Mouse (Mus musculus) CH12F3 (cell line): Measurements from ENCODE around the gene Mterf2.

Experiments used
- in situ Hi-C: fragments of 300-500 bp; cut with MboI; formaldehyde crosslinking; loops from 2 replicates; pipeline ENCODE4 v1.14.3; 2020; ENCODE audit warnings: low sequenced_read_pairs

Gene Mterf2

DNA sequence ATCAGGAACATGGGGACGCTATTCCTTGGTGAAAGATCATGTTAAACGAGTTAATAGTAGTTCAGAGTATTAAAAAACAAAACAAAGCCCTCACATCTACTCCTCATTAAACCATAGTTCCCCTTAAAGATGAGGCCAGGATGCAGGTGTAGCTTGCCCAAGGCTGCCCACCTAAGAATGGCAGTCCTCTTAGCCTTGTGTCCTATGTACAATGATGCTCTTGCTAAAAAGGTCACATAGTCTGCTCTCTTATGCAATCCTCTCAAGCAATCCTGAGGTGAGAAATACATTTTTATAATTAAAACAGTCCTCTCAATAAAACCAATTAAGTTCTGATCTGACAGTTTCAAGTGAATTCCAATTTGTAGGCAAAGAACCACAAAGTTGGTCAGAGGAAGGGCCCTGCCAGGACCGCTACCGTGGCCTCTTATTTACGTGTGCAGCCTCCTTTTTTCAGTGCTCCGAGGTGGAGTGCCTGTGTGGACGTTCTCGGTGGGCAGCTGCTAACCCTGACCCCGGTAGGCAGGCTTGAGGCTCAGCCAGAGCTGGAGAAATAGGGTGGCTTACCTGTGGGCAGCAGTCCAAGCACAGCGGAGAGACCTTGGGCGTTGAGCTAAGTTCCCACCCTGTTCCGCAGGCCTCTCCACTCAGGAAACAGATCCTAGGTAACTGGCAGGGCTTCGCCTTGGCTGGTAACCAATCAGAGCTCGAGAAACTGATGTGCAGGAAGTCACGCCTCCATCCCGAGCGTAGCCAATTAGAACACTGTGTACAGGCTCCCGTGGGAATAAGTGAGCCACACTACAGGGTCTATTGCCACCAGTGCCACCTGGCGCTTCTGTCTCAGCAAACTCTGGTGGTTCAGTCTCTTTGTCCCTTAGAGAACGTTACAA is at the start of gene Mterf2:
Gene Mterf2 (minus strand): TSS at position 633 of the 893 bp plus-strand sequence.
- in situ Hi-C loops, result no loop called here

DNA sequence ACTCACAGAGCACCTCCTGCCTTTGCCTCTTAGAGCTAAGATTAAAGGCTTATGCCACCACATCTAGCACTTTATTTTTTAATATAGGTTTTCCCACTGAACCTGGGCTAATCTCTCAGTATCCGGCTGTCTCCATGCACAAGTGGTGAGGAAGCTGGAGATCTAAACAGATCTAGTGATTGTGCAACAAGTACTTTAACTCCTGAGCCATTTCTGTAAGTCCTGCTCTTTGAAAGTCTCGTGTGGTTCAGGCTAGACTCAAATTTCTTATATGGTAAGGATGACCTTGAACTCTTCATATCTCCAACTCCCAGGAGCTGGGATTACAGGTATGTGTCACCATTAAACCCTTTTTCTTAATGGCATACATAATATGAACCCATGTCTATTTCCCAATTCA is 48.8 kb upstream of the Mterf2 start:
- in situ Hi-C loops, result no loop called here

DNA sequence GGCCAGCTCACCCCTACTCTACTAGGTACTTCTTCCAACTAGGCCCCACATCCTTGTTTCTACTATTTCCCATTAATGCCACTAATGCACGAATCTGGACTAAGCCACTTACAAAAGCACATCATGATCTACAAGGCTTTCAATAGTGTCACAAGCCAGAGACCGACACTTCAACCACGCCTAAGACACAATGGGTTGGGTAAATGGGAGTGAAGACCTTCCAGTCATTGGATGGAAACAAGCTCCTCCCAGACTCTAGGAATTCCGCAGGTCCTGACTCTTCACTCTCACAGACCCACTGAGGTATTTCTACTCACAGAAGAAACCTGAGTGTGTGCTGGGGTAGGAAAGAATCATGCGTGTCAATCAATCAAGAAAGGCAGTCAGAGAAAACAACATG is 37.5 kb upstream of the Mterf2 start:
- in situ Hi-C loops, result no loop called here

DNA sequence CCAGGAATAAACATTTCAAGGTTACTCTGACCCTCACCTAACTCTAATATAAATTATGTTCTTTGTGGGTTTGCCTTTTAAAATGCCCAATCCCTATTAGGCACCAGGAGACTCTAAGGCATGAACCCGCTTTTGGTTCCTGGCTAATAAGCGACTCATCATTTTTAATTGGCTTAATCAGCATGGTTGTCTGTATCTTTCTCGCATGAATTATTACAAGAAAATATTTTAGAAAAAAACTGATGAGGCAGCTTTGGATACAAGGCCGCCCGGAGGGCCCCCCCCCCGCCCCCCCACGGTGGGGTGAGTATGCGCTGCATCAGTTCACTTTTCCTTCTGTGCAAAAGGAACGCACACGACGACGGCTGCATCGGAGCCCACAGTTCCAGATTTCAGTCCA is 37.0 kb upstream of the Mterf2 start:
- in situ Hi-C loops, result no loop called here

DNA sequence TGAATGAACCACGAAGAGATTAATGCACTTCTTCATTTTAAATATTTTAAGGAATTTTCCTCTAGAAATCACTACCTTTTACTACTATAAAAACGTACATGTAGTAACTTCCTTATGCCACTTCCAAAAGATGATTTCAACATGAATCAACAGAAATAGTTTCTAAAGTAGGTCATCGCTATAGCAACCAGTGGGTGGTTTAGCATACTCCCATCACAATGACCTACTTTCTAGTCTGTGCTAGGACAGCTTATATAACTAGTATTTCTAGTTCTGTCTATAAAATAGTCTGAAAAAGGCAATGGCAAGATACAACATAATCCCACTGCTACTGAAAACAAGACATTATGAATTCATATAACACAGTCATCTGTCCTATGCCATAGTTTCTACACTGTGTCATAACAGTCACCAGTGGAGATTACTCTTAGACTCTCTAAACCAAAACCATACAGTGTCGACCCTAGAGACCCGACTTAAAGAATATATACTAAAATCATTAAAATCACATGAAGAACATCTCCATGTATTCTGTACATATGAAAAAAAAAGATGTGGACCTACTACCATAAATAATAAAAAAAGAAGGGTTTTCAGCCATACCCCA is 34.0 kb upstream of the Mterf2 start:
- in situ Hi-C loops, result no loop called here

DNA sequence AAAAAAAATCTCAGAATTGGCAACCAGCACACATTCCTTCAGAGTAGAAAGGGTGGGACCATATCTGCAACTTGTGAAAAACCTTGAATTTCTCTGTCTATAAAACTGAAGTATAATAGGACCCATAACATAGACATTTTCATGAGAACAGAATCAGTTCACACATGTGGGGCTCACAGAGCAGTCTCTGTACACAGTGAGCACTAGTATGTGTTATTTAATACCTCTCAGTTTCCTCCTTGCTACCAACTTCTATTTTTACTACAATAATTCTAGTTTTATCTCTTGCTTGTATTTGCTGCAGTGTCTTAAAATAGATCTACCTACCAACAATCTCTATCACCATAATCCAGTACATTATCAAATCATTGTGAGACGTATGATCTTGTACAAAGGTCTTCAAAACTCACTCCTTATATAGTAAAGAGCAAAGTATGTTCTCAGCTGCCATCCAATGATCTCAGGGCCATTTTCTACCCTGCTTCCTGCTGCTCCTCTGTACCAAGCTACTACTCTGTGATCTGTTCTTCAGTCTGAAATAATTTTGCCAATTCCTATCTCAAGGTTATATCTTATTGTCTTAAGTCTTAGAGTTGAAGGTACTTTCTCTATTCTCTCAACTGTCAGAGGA is 32.3 kb upstream of the Mterf2 start:
- in situ Hi-C loops, result no loop called here

DNA sequence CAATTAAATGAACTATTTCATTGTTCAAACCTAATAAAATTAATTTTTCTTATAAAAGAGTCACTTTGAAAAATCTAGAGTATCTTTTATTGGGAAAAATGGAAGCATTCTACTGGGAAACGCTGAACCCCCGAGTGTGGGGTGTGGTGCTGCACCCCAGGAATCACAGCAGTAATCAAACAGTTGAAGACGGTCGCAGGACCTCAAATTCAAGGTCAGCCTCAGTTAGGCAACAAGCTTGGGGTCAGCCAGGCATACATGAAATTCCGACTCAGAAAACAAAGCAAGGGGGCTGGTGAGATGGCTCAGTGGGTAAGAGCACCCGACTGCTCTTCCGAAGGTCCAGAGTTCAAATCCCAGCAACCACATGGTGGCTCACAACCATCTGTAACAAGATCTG is 29.6 kb upstream of the Mterf2 start:
- in situ Hi-C loops, result no loop called here

DNA sequence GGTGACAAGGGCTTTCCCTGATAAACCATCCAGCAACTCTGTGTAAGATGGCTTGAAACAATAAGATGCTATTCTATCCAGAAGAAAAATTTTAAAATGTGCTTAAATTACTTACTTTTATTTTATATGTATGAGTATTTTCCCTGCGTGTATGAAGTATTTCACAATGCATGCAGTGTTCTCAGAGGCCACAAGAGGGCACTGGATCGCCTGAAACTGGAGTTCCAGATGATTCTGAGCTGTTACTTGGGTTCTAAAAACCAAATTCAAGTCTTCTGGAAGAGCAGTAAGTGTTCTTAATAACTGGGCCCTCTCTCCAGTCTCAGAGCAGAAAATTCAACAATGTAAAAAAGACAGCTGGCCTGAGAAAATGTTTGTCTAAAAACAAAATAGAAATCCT is 26.4 kb upstream of the Mterf2 start:
- in situ Hi-C loops, result no loop called here

DNA sequence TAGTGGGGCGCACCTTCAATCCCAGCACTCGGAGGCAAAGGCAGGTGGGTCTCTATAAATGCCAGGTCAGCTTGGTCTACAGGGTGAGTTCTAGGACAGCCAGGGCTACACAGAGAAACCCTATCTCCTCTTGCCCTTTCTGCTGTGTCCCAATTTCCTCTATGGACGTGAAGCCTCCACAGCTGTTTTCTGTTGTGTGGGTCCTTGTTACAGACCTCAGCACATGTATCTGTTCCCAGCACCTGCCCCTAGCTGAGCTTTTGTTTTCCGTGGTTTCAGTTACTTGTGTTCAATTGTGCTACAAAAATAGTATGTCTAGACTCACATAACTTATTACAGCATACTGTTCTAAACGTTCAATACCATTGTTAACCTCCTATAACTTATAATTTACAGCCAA is 21.4 kb upstream of the Mterf2 start:
- in situ Hi-C loops, result no loop called here

DNA sequence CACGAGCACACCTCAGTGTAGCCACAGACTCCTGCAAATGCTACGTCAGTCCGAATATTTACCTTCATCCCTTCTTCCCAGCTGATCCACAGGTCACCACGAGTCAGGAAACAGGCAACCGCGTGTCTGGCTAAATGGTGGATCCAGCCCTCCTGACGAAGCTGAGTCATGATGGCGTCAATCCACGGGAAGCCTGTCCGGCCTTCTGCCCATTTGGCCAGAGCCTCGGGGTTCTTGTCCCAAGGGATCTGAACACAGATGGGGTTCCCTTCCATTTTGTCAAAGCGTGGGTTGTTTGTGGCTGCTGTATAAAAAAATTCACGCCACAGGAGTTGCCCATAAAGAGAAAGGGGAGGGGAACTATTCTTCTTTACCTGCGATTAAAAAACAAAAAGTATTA is 18.5 kb upstream of the Mterf2 start:
- in situ Hi-C loops, result no loop called here

DNA sequence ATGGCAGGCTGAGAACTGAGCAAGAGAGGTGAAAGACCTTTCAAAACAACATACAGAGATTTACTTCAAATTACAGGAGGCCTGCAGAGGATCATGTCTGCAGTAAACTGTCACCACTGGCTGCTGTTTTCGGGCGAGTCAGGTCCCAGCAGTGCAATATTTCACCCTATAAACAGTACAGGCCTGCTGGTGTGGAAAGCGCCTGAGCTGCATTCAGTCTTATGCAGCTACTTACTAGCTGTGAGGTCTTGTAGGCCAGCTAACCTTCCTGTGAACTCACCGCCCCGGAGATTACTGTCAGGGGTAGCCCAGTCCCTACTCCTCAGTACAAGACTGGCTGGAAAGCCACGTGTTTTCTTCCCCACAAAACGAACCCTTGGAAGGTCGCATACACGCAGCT is 13.6 kb upstream of the Mterf2 start:
- in situ Hi-C loops, result no loop called here

DNA sequence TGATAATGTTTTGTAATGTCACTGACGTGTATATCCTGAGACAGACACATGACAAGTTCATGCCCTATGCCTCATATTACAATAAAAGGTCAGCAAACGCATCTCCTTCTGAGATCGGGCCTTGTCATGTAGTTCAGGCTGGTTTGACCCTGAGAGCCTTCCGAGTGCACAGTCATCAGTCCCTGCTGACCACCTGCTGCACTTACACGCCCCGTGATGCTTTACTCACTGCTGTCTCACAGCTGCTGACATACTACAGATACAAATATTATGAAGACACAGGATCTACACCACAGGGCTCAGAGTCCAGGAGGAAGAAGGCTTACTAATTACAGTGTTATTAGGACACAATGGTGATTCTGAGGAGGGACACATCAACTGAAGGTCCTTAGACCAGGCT is 8.7 kb upstream of the Mterf2 start:
- in situ Hi-C loops, result no loop called here

DNA sequence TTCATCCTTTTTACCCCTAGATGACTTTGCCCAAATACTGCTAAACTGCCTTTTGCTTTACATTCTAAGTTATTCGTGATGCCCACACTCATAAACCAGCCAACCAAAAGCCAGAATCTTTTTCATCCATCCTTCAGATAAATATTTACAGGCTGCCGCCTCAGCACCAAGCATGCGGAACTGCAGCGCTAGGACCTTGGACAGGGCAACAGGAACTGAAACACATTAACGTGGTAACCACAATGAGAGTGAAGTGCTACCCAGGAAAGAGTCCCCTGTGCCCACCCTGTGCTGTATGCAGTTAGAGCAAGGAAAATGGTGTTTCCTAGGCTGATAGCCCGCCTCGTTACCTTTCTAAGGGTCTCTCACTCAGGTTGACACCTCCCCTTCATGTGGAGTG is 626 bp upstream of the Mterf2 start:
- in situ Hi-C loops, result no loop called here

DNA sequence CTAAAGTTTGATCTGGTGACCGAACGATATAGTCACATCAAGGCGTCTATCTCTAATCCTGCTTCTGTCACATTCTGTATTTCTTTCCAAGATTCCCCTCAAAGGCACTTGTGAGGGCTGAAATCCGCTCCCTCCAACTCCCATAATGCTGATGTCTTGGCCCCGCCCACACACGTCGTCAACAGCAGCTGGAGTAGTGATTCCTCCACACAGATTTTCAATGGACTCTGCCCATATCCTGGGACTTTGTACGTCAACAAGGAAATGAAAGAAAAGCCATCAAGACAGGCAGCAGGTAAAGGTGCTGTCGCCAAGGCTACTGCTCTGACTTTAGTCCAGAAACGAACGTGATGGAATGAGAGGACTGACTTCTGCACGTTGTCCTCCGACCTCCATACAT is 2.6 kb downstream of the Mterf2 start:
- in situ Hi-C loops, result no loop called here

DNA sequence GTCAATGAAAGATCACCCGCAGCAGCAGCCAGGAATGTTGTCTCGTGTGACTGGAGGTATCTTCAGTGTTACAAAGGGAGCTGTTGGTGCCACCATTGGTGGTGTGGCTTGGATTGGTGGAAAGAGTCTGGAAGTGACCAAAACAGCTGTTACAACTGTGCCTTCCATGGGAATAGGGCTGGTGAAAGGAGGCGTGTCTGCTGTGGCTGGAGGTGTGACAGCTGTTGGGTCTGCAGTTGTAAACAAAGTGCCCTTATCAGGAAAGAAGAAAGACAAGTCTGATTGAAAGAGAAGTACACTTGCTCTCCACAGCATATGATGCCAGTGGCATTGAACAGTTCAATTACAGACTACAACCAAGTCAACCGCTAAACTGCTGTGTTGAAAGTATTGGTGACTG is 13.4 kb downstream of the Mterf2 start:
- in situ Hi-C loops, result no loop called here

DNA sequence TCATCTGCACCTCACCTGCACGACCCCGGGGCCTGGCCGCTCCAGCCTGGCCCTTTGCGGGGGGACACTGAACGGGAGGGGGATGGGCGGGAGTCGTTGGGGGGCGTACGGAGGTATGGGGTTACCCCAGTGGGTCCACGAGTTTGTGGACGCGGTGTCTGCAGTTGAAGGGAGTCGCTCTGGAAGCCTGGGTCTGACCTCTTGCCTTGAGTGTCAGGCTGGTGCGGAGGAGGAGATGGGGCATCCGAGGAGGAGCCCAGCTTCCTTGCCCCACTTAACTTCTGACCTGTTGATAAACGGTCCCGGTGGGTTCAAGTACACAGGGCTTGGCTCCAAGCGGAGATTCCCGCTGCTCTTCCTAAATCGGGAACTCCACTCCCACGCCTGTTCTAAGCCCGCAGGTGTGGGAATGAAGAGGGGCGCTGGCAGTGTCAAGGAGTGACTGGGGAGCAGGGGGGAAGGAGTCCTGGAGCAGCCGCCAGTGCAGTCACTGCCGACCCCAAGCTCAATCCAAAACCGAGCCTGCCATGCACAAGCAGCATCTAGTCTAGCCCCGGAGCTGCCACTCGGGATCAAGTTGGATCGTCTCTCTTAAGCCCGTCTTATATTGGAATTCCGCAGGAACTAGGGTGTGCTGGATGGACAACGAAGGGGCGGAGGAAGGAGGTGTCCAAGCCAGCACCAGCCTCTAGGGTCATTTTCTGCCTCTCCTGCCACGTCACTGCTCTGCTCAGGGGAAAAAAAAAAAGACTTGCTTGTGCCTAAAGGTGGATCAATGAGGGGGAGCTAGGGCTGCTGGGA is 24.5 kb downstream of the Mterf2 start:
- in situ Hi-C loops, result no loop called here

DNA sequence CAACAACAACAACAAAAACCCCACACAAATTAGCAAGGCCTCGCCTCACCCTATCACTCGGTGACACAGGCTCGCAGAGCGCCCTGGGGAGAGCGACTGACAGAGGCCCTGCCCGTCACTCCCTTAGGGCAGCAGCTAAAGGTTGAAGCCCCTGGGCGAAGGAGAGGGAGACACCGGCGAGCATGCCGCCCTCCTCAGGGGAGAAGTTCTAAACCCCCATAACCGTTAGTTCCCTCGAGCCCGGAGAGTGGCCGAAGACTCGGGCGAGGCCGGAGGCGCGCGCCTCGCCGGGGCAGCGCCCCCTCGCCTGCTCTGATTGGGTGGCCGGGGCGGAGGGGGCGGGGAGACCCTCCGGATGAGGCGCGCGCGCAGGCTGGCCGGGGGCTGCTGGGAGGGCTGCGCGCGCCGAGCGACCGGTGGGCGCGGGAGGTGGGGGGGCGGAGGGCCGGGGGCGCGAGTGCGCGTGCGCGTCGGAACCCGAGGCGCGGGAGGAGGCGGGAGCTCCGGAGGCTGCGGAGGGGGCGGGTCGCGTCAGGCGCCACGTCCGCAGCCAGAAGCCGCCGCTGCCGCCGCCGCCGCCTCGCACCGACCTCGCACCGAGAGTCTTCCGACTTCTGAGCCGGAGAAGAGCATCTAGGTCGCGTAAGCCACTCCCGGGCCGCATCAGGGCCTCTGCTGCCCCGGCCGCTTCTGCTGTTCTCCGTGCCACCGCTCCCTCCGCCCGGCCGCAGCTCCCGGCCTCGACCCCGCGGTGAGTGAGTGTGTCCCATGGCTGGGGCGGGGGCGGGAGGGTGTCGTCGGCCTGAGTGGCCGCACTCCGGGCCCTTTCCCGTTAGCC is 25.4 kb downstream of the Mterf2 start, which contains the start of the genes Fhl4 and Tmem263:
Gene Fhl4 (minus strand): TSS at position 249 of the 838 bp plus-strand sequence.
Gene Tmem263 (plus strand): TSS at position 381 of the 838 bp plus-strand sequence.
- in situ Hi-C loops, result no loop called here

DNA sequence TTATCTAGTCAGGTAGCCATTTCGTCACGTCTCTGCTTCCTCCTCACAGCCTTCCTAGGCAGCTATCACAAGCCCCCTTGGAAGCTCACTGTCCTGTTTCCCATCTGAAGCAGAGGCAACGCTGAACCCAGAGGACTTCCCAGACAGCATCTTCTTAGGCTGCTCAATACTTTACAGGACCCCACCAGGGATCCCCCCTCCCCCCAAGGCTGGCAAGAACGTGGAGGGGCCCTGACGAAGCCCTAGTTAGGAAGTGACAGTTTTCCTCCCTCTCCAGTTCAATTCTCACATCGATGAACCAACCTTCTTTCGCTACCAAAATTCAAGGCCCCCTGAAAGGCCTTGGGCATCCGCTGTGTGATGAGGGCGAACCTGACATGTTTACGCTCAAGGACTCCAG is 26.0 kb downstream of the Mterf2 start:
- in situ Hi-C loops, result no loop called here

DNA sequence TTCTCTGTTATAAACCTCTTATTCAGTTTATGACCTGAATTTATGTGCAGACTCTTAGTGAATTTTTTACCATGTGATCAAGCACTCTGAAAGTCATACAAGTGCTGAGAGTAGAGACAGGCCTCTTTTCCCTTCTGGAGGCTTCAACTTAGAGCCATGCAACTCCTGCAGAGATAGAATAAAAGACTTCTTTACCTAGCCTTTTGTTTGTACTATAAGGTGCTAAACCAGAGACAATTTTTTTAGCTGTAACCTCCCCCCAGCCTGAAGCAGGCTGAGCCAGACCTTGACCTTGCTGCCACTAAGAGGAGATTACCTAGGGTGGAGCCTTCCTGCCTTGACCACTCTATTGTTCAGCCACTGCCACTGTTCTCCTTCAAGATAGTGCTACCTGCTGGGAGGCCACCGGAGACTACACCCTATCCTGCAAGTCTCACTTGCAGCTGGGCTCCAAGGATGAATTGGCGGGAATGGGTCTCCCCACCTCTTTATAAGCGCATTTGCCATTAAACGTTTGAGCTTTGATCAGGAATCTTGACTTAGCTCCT is 56.1 kb downstream of the Mterf2 start:
- in situ Hi-C loops, result no loop called here
